Mouse (Mus musculus) heart, adult 11 months (tissue): ENCODE measurements around the gene Msrb3.

Source experiments
- DNase-seq: peaks from one replicate; pipeline ENCODE4 v3.0.0; 2022

The Msrb3 gene

DNA sequence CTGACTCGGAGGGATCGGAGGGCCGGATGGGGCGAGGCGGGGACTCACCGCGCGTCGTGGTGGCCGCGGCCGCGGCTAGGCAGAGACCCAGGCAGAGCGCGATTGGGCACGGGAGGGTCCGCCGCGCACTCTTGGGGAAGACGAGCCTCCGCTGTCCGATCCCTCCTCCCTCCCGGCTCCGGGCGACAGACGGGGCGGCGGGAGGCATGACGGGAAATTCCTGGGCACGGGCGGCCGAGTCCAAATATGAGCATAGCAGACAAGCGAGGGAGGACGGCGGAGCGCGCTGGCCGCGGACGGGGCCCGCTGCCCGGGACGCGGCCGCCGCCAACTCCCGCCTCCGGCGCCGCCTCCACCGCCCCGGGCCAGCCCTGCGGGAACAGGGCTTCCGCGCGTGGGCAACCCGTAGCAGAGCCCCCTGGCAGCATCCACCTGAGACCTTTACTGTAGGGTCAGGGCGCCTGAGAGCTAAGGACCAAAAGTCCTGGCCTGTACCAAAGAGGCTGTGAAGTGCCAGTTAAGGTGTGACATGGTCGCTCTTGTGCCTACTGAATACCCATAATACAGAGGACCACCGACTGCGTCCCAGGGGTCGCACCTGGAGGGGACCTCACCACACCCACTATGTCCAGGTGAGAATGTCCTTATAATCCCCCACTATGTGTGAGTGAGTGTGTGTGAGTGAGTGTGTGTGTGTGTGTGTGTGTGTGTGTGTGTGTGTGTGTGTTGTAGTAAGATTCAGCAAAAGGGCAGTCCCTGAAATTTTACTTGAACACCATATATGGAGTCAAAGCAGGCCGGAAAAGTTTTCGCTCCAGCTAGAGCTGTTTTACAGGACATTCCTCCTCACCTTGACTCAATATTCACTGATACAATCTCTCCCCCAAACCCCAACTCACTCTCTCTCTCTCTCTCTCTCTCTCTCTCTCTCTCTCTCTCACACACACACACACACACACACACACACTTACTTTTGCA, at the start of gene Msrb3:
Msrb3 (minus strand) TSS at position 317 of the 978 bp plus-strand sequence.
- peak; percentile 99 for DNase-seq

DNA sequence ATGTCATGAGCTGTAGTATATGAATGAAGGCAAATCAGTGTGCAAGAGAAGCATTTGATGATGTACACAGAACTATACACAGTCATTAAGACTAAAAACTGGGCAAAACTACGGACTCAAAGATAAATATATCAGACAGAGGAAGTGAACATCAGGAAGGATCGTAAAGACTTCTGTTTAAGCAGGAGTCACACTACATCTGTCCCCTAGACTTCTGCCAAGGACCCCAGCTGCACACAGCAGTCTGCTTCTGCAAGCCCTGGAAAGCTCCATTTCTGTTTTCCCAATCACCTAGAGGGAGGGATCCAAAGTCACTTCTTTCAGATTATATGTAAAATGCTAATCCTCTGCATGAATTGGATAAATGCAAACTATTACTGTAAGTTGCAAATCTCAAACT, 49.6 kb upstream of the Msrb3 start:
- DNase-seq: no peak

DNA sequence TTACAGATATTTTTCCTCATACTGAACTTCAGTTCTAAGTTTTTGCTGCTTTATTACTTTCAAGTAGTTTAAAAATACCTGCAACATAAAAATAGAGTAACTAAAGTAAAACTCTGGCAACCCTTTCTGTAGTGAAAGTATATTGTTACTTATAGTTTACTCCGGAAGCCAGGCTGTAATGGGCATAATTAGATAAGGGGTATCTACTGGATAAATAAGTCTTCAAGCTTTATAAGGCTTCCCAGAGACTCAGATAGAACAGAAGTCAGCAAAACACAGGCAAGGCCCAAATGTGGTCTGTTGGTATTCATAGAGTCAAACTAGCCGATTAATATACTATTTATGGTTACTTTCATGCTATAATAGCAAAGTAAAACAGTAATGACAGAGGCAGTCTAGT, 48.9 kb upstream of the Msrb3 start:
- no peak for DNase-seq

DNA sequence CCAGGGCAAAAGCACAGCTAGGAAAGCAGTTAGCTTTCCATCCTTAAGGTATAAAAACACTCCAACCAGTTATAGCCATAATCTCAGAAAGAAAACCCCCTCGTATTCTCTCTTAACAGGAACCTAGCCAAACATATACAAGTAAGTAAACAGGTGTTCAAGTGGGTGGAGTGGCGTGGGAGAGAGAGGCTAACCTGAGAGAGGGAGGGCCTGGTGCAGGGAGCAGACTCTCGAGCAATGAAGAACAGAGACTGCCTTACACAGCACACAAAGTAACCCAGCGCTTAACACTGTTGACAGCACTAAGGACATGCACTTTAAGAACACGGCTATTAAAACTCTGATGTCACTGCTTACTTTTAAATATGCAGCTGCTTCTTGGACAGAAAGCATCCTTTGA, 47.9 kb upstream of the Msrb3 start:
- no peak for DNase-seq

- no peak for DNase-seq
Measured at GRCm38 (mm10) chr10:120938904-120939208, 40.0 kb upstream of the Msrb3 start.

GRCm38 (mm10) chr10:120938077-120938903, 39.4 kb upstream of the Msrb3 start:
- DNase-seq: peak; percentile 82

- DNase-seq: no peak
Measured at GRCm38 (mm10) chr10:120929536-120929935, 30.6 kb upstream of the Msrb3 start.

DNA sequence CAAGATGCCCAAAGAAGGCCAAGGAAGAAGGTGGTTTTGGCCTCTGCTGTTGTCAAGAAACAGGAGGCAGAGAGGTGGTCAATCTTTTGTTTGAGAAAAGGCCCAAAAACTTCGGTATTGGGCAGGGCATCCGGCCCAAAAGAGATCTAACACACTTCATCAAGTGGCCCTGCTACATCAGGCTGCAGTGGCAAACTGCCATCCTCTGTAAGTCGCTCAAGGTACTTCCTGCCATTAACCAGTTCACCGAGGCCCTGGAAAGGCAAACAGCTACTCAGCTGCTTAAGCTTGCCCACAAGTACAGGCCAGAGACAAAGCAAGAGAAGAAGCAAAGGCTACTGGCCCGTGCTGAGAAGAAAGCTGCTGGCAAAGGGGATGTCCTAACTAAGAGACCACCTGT, 29.3 kb upstream of the Msrb3 start:
- no peak for DNase-seq

- no peak for DNase-seq
Measured at GRCm38 (mm10) chr10:120926156-120926555, 27.3 kb upstream of the Msrb3 start.

DNA sequence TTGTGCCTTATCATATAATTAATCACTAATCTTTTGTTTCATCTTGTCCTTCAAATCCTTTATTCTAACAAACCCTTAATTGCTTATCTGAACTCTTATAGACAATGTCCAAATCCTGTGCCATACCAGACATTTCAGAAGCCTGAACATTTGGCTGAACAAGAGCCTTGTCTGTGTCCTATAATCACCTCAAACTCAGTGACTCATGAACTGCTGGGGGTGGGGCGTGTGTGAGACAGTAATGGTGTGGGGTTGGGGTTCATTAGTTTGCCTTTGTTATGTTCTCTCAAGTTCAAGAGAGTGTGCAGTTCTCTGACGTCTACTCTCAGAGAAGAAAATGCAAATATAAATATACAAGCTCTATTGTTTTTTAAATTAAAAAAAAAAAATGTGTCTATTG, 22.6 kb upstream of the Msrb3 start:
- peak; percentile 48 for DNase-seq

GRCm38 (mm10) chr10:120920604-120921003, 21.7 kb upstream of the Msrb3 start:
- peak; percentile 71 for DNase-seq

DNA sequence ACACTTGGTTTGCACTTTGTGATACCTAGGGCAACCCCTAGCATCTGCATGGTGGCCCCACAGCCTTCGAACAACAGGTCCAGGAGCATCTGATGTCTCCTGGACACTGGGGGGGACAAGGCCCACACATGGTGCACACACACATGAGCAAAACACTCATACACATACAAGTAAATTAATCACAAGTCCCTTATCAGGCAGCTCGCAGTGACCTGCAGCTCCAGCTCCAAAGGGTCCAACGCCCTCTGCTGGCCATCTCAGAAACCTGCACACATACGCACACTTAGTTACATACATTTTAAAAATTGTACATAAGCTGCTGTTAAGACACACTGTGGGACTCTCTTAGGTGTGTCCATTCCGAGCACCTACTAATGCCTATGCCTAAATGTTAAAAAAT, 17.3 kb upstream of the Msrb3 start:
- DNase-seq: peak; percentile 82

DNA sequence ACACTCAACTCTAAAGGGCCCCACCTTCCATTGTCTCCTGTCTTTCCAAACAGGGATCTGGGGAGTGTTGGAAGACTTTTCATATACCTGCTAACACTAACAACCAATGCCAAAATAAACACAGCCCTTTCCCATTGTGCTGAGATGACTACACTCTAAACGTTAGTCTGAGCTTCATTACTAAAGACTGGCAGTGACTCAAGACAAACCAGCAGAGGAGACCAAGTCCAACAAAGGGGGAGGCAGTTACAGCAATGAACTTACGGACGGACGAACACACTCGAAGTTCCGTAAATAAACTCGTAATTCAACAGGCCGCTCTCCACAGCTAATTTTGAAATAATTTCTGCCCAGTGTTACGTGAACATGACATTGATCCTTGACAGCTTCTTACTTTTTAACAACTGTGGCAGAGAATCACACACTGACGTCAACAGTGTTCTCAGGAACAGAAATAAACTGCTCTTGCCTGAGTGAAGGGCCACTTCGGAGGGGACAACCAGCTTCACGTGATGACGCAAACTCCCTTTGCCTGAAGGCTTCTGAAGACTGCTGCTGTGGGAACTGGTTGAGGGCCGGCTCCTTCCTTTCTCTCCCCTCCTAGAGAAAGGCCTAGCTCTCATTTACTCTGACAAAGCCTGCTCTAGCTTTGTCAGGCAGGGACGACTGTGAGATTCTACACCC, 16.2 kb upstream of the Msrb3 start:
- DNase-seq: peak; percentile 93

GRCm38 (mm10) chr10:120914286-120914685, 15.4 kb upstream of the Msrb3 start:
- peak; percentile 79 for DNase-seq

DNA sequence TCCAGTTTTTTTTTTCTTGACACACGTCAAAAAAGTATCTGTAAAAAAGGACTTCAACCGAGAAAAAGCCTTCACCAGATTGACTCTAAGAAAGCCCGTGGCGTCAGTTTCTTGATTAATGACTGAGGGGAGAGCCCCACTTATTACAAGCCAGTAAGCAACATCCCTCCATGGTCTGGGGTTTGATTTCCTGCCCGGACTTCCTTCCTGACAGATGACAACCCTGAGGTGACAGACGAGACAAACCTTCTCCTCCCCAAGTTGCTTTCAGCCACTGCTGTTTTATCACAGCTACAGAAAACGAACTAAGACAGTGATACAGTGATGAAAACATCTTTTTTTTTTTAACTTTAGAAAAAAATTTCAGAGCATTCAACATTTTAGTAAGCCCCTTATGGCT, 14.9 kb upstream of the Msrb3 start:
- peak; percentile 64 for DNase-seq

DNA sequence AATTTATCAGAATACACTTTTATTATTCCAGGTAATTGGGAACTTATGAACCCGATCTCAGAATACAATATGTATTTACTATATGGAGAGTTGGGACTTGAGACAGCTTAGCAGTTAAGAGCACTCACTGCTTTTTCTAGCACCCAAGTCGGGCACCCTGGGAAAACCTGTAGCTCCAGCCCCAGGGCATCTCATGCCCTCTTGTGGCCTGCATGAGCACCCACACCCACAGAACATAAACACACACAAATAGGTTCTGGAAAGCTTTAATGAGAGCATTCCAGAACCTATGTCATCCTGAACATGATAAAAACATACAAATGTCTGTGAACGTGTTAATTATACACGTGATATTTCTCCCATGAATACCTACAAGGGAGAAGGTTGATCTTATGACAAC, 13.1 kb upstream of the Msrb3 start:
- DNase-seq: no peak

DNA sequence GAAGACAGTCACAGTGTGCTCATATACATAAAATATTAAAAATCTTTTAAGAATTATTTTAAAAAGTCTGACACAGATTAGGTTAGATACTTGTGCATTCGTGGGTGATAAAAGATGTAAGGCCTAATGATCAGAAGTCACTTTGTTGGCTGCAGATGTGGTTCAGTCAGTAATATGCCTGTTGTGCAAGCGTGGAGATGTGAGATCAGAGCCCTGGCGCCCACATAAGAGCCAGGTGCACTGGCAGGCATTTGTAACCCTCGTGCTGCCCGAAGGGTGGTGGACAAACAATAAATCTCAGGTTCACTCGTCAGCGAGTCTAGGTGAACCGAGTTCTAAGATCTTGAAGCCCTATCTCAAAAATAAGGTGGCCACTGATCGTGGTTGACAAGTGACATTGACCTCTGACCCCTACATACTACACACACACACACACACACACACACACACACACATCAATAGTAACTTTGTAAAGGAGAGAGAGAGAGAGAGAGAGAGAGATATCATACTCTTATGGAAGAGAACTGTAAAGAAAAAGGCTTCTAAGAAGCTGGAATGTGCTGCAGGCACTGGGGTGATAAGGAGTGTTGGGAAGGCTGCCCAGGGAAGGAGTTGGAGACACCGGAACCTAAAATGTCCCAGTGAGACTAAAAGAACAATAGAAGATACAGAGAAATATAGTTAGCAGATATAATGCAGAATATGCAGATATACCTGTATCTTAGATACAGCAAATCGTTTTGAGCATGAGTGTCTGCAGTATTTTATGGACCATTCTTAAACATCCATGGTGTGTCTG, 10.1 kb upstream of the Msrb3 start:
- peak; percentile 70 for DNase-seq

DNA sequence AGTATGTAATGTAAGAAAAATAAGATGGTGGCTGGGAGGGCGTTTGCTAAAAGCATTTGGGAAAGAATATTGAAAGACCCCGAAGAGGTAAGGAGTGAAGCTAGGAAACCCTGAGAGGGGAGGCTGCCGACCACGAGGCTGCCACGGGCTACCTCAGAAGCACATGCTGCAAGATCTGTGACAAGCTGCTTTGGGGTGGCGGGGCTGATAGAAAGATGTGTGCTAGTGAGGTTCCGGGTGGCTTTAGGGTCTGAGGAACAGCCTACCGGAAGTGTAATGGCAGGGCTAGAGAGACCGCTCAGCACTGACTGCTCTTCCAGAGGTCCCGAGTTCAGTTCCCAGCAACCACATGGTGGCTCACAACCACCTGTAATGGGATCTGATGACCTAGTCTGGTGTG, 5.8 kb upstream of the Msrb3 start:
- peak; percentile 70 for DNase-seq

DNA sequence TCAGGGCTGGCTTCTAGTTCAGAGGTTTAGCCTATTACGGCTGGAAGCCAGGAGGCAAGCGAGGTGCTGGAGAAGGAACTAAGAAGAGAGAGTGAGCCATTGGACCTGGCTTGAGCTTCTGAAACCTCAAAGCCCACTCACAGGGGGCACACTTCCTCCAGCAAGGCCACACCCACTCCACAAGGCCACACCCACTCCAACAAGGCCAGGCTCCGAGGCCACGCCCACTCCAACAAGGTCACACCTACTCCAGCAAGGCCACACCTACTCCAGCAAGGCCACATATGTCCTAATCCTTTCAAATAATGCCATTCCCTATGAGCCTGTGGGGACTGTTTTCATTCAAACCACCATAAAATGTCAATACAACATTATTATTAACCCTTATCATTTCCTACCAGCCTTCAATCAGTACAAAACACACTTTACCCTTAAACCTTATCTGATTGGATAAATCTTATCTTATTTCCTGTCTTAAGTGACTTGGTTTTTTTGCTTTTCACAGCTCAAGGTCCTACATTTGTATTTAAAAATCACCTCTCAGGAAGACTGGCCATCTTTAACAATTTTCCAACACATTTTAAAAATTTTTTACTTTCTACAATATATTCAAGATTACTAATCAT, 5.1 kb upstream of the Msrb3 start:
- DNase-seq: peak; percentile 85

DNA sequence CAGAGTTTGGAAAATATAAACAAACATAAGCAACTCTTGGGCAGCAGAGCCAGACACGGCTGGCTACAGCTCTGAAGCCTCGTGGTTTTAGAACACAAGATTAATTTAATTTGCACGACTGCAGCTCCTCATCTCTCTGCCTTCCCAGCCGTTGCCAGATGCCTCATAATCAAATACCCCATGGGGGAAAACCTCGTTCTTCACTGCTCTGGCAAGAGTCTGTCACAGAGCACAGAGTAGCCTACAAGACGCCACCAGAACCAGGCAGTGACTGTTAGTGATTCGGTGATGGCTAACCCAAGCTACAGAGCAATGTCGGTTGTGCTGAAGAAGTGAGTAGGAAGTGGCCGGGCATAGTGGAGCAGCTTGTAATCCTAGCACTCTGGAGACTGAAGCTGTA, 2.8 kb upstream of the Msrb3 start:
- peak; percentile 84 for DNase-seq

GRCm38 (mm10) chr10:120900096-120900495, 1.2 kb upstream of the Msrb3 start:
- peak; percentile 89 for DNase-seq

- DNase-seq: no peak
Measured at GRCm38 (mm10) chr10:120898357-120898756, 544 bp downstream of the Msrb3 start.
